Mouse (Mus musculus) midbrain, embryonic 12.5 days (tissue): ENCODE measurements around the gene Rmi2. TPM values are rescaled to one million over a fixed set of nuclear protein-coding genes. Genes with fewer than 3 reads are reported as not detected.
A peak's percentile ranks its signal among the peaks of the same experiment; 100 is the strongest.

Experiments used
- ATAC-seq: fragments of 200-750 bp; cut with Nextera tagmentation; 2 replicates; pipeline ENCODE4 v1.8.0; 2017; ENCODE audit warnings: low read depth, moderate TSS enrichment, moderate library complexity; ENCODE audit not compliant: low FRiP score
- H3K27ac ChIP-seq: fragments of 300-500 bp; sonication (generic); replicated peaks from 2 replicates; pipeline ENCODE4 v1.5.1; 2016; ENCODE audit warnings: mild to moderate bottlenecking
- H3K27me3 ChIP-seq: fragments of 300-500 bp; sonication (generic); 2 replicates; pipeline ENCODE4 v1.6.1; 2016; ENCODE audit warnings: mild to moderate bottlenecking
- H3K36me3 ChIP-seq: fragments of 300-500 bp; sonication (generic); 2 replicates; pipeline ENCODE4 v1.6.1; 2016
- H3K4me1 ChIP-seq: fragments of 300-500 bp; sonication (generic); 2 replicates; pipeline ENCODE4 v1.6.1; 2016
- H3K4me2 ChIP-seq: fragments of 300-500 bp; sonication (generic); replicated peaks from 2 replicates; pipeline ENCODE4 v1.6.1; 2016; ENCODE audit warnings: mild to moderate bottlenecking, moderate library complexity
- H3K4me3 ChIP-seq: fragments of 300-500 bp; sonication (generic); 2 replicates; pipeline ENCODE4 v1.5.1; 2016; ENCODE audit warnings: mild to moderate bottlenecking
- H3K9ac ChIP-seq: fragments of 300-500 bp; sonication (generic); replicated peaks from 2 replicates; pipeline ENCODE4 v1.6.1; 2016; ENCODE audit warnings: mild to moderate bottlenecking, moderate library complexity
- H3K9me3 ChIP-seq: fragments of 300-500 bp; sonication (generic); 2 replicates; pipeline ENCODE4 v1.6.1; 2016; ENCODE audit warnings: mild to moderate bottlenecking
- WGBS: fragments of 180-500 bp; shearing (Covaris S2); methylation state at CpG from one replicate; pipeline ENCODE4 v1.1.7; 2016; 5-methylcytosine and 5-hydroxymethylcytosine counted together
- polyA plus RNA-seq: library from polyadenylated mRNA; unstranded; fragments of >200 nt; fragmentation: Nextera tagmentation; extraction: Ambion mirVana; gene quantifications from 2 replicates; pipeline ENCODE4 v1.2.1, GENCODE M21; 2016

Rmi2 gene
- polyA plus RNA-seq, 1 experiment from 2014 or later: 3.5 TPM

DNA sequence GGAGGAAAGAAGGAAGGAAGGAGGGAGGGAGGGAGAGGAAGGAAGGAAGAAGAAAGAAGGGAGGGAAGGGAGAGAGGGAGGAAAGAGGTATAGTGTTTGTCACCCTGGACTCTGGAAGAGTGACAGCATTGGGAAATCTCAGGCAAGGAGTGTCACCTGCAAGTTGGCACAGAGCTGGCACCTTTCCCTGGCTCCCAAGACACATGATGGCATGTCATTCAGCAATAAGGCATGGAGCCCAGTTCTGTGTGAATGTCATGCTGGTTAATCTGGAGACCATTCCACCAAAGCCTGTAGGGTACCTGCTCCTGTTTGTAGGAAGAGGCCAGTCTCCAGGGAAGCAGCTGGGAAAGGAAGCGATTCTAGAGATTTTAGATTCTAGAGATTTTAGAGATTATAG, 24.5 kb upstream of the Rmi2 start:
- Histone ChIP-seq H3K27ac (no peak overlapping the region), H3K36me3 (no peaks in the 10 kb centered on the region), H3K27me3 (no peaks in the 10 kb centered on the region), H3K9me3 (no peaks in the 10 kb centered on the region), H3K4me1 (no peaks in the 10 kb centered on the region), H3K4me3 (no peak overlapping the region), H3K9ac (no peak overlapping the region), H3K4me2 (no peak overlapping the region)
- WGBS: 92% methylated on average over 1 of the region's 1 CpGs
- no peak for ATAC-seq

DNA sequence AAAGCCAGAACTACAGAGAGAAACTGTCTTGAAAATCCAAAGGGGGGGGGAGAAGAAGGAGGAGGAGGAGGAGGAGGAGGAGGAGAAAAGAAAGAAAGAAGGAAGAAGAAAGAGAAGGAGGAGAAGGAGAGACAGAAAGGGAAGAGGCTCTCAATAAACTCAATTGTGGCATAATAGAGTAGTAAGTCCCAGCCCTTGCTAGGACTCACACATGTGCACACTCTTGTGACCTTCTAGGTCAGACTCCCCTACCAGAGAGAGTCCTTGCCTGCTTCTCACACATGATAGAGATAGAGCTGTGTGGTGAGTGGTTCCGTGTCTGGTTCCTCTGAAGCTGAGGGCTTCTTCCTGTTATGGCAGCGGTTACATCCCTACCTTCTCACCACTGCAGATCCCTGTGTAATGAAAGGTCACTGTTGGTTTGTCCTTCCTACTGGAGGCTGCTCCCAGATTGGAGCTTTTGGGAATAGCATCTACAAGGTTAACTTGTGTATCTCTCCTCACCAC, 21.9 kb upstream of the Rmi2 start, which contains the start of gene Gm11172:
TSS of gene Gm11172 (plus strand) at position 51 of the 507 bp plus-strand sequence.
- Histone ChIP-seq H3K4me1 (no peaks in the 10 kb centered on the region), H3K9me3 (no peaks in the 10 kb centered on the region), H3K36me3 (no peaks in the 10 kb centered on the region), H3K27ac (no peak within 1 kb of the TSS), H3K4me3 (no peak within 1 kb of the TSS), H3K9ac (no peak within 1 kb of the TSS), H3K27me3 (no peaks in the 10 kb centered on the region), H3K4me2 (no peak within 1 kb of the TSS)
- 100% methylated on average over 2 of the region's 2 CpGs for WGBS
- ATAC-seq: no peak

DNA sequence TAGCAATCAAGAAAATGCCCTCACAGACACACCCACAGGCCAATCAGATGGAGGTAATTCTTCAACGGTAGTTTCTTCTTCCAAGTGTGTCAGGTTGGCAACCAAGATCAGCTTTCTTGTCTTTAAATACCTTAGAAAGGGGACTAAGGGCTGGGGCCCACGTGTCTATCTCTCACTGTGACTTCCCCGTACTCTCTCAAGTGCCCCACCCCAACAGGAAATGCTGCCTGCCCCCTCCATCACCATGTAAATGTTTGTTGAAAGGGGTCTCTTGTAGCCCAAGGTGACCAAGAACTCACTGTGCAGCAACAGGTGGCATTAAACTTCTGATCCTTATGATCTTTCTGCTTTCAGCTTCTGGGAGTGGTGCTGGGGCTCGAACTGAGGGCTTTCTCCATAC, 21.1 kb upstream of the Rmi2 start:
- no peaks in the 10 kb centered on the region for H3K9me3 ChIP-seq
- H3K27ac ChIP-seq: no peak overlapping the region
- no peaks in the 10 kb centered on the region for H3K4me1 ChIP-seq
- 78% methylated on average over 4 of the region's 4 CpGs for WGBS
- no peaks in the 10 kb centered on the region for H3K27me3 ChIP-seq
- no peak overlapping the region for H3K9ac ChIP-seq
- no peak for ATAC-seq
- H3K4me3 ChIP-seq: no peak overlapping the region
- no peak overlapping the region for H3K4me2 ChIP-seq
- no peaks in the 10 kb centered on the region for H3K36me3 ChIP-seq

DNA sequence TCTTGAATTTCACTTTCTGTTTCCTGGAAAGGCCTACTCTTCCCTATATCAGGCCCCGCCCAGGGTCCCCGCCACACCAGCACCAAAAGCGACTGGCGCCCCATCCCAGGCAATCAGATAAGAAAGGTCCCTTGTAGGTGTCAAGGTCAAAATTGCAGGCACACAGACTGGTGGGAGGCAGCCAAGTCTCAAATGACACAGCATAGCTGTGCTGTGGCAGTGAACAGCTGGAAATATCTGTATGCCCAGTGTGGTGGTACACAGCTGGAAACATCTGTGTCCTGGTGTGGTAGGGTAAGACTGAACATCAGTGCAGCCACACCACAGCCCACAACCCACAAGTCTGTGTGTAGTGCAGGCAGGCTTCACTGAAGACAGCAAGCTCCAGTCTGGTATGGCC, 20.0 kb upstream of the Rmi2 start:
- H3K27ac ChIP-seq: no peak overlapping the region
- 92% methylated on average over 4 of the region's 4 CpGs for WGBS
- no peaks in the 10 kb centered on the region for H3K4me1 ChIP-seq
- H3K9me3 ChIP-seq: no peaks in the 10 kb centered on the region
- no peak overlapping the region for H3K4me2 ChIP-seq
- H3K27me3 ChIP-seq: no peaks in the 10 kb centered on the region
- no peak overlapping the region for H3K4me3 ChIP-seq
- no peak for ATAC-seq
- no peak overlapping the region for H3K9ac ChIP-seq
- H3K36me3 ChIP-seq: no peaks in the 10 kb centered on the region

DNA sequence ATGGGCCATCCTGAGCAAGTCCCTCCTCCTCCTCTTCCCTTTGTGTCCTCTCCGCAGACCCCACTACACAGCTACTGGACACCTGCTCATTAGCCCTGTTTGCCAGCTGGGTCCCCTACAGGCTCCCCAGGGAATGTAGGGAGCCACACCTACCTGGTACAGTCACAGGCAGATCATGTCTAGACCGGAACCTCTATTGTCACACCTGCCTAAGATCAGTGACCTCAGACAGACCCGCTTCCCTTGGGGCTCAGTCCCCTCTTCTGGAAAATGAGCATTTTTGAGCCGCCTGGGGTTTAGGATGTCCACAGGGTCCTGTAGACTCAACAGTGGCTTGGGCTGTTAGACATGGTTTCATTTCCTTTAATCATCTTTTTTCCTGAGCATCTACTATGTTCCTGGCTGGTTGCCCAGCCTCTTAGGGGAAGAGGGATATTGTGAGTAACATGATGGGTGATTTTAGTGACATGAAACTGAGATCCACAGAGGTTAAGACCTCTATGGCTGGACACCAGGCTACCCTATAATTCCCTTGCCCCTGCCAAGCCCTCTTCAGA, 16.2 kb upstream of the Rmi2 start:
- no peak overlapping the region for H3K4me3 ChIP-seq
- no peak overlapping the region for H3K9ac ChIP-seq
- H3K4me1 ChIP-seq: no peaks in the 10 kb centered on the region
- WGBS: 83% methylated on average over 4 of the region's 4 CpGs
- no peak for ATAC-seq
- H3K9me3 ChIP-seq: no peaks in the 10 kb centered on the region
- H3K27ac ChIP-seq: no peak overlapping the region
- H3K27me3 ChIP-seq: no peaks in the 10 kb centered on the region
- H3K4me2 ChIP-seq: no peak overlapping the region
- no peaks in the 10 kb centered on the region for H3K36me3 ChIP-seq

DNA sequence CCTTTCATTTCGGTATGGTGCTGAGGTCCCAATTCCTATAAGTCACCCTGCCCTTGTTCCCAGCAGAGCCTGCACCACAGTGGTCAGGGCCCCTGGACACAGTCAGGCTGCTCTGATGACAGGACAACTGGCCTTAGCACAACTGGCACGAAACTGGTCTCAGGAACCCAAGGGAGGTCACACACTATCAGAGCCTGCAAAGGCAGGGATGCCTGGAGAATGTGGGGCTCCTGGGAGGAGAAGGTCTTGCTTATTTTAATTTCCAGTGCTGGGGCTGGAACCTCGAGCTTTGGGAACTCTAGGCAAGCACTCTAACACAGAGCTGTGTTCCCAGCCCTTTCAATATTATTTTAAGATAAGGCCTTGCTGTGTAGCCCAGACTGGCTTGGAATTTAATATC, 14.9 kb upstream of the Rmi2 start:
- no peaks in the 10 kb centered on the region for H3K36me3 ChIP-seq
- 72% methylated on average over 3 of the region's 3 CpGs for WGBS
- no peaks in the 10 kb centered on the region for H3K4me1 ChIP-seq
- no peaks in the 10 kb centered on the region for H3K9me3 ChIP-seq
- no peaks in the 10 kb centered on the region for H3K27me3 ChIP-seq
- ATAC-seq: no peak
- no peak overlapping the region for H3K4me2 ChIP-seq
- H3K4me3 ChIP-seq: no peak overlapping the region
- no peak overlapping the region for H3K9ac ChIP-seq
- no peak overlapping the region for H3K27ac ChIP-seq

DNA sequence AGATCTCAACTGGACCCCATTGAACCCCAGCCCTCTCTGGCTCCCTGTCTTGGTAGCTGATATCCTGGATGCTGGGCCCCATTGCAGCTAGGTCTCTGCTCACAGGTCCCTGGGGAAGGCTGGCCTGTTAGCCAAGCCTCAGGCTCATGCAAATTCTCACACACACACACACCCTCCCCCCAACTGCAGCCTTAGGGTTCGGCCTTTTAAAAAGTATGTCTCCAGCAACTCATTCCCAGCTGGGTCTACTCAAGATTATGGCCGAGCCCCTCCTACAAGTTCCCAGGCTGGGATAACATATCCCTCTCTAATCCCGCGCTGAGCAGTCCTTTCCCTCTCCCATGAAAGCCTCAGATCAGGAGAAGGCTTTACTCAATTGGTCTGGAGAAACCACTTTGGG, 13.5 kb upstream of the Rmi2 start:
- Histone ChIP-seq H3K27me3 (no peaks in the 10 kb centered on the region), H3K36me3 (no peaks in the 10 kb centered on the region), H3K27ac (no peak overlapping the region), H3K4me2 (no peak overlapping the region), H3K4me3 (no peak overlapping the region), H3K9me3 (no peaks in the 10 kb centered on the region), H3K9ac (no peak overlapping the region), H3K4me1 (no peaks in the 10 kb centered on the region)
- 66% methylated on average over 4 of the region's 4 CpGs for WGBS
- ATAC-seq: no peak

DNA sequence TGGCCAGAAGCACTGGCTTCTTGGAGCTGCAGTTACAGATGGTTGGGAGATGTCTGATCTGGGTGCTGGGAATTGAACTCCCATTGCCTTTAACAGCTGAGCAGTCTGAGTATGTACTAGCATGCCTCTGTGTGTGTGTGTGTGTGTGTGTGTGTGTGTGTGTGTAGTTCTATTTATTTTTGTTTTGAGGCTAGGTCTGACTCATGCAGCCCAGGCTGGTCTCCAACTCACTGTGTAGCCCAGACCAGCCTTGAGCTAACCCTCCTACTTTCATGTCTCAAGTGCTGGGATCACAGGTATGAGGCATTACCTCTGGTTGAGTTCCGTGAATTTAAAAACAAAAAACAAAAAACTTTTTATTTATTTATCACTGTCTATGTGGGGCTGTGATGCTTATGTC, 10.3 kb upstream of the Rmi2 start:
- H3K27ac ChIP-seq: no peak overlapping the region
- ATAC-seq: no peak
- WGBS: 81% methylated on average over 1 of the region's 1 CpGs

DNA sequence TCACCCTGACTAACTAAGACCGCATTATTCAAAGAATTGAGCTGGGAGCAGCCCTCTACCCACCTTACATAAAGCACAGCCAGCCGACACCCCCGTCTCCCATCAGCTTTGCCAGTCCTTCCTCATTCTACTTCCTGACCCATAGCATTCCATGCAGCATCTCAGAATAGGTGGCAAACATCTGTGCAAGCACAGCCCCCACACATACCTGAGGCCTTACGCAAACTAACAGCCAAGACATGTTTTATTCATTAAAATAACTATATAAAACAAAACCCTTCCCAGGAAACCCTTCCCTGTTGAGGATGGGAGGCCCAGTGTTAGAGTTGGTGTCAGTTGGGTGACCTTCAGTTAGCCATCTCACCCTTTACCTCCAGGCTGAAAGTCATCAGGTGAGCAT, 9.0 kb upstream of the Rmi2 start:
- ATAC-seq: no peak
- Histone ChIP-seq H3K4me1 (no peaks in the 10 kb centered on the region), H3K27ac (no peak overlapping the region)

More for the DNA sequence above, 10.3 kb upstream of the Rmi2 start:
- Histone ChIP-seq H3K27me3 (no peaks in the 10 kb centered on the region), H3K9me3 (no peaks in the 10 kb centered on the region), H3K4me2 (no peak overlapping the region), H3K36me3 (no peaks in the 10 kb centered on the region), H3K4me1 (no peaks in the 10 kb centered on the region), H3K9ac (no peak overlapping the region), H3K4me3 (no peak overlapping the region)

DNA sequence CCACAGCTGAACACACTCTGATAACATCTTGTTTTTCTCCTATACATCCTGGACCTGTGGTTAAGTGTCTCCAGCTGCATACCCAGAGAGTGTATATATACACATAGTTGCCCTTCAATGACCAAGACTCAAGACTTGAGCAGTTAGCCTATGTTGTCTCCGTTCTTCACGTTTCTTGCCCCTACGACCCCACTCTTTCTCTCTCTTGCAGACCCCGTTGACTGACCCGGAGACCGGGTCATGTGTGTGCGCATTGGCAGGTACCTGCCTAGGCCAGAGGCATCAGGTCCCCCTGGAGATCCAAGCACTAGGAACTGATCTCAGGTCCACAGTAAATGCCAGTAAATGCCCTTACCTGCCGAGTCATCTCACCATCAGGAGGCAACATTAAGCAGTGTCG, 7.6 kb upstream of the Rmi2 start:
- Histone ChIP-seq H3K27me3 (no peaks in the 10 kb centered on the region), H3K9ac (no peak overlapping the region), H3K4me2 (no peak overlapping the region), H3K36me3 (no peaks in the 10 kb centered on the region), H3K9me3 (no peaks in the 10 kb centered on the region), H3K27ac (no peak overlapping the region), H3K4me1 (no peaks in the 10 kb centered on the region), H3K4me3 (no peak overlapping the region)
- WGBS: 92% methylated on average over 9 of the region's 9 CpGs
- ATAC-seq: no peak

More for the DNA sequence above, 9.0 kb upstream of the Rmi2 start:
- Histone ChIP-seq H3K9me3 (no peaks in the 10 kb centered on the region), H3K9ac (no peak overlapping the region), H3K4me3 (no peak overlapping the region), H3K4me2 (no peak overlapping the region), H3K27me3 (no peaks in the 10 kb centered on the region), H3K36me3 (no peaks in the 10 kb centered on the region)
- 97% methylated on average over 4 of the region's 4 CpGs for WGBS

DNA sequence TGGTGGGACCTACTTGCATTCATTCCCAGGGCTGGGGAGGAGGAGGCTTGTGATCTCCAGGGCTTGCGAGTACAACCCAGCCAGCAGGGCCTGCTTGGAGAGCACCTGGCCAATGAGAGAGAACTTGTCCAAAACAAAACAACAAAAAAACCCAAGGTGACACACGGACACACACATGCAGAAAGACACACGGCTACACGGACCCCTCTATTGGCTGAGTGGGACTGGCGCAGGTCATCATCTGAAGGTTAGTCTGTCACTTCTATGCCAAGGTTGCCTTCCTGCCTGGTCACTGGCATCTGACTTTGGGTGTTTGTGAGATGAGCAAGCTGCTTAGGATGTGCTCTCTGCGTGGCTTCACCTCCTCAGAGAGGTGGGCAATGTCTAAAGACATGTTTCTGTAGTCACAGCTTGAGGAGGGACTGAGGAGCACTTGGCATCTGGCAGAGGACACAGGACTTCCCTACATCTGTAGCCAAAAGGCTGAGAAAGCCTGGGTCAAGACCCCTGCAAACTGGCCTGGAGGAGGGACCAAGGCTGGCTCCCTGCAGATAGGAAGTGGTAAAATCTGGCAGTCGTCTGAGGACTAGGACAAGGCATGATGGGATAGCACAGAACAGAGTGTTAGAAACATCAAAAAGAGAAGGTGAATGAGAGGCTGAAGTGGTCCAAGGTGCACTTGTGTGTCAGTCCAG, 6.9 kb upstream of the Rmi2 start:
- no peaks in the 10 kb centered on the region for H3K27me3 ChIP-seq
- no peak overlapping the region for H3K9ac ChIP-seq
- H3K4me3 ChIP-seq: no peak overlapping the region
- H3K36me3 ChIP-seq: no peaks in the 10 kb centered on the region
- 82% methylated on average over 7 of the region's 7 CpGs for WGBS
- H3K27ac ChIP-seq: no peak overlapping the region
- no peaks in the 10 kb centered on the region for H3K9me3 ChIP-seq
- no peaks in the 10 kb centered on the region for H3K4me1 ChIP-seq
- ATAC-seq: no peak
- H3K4me2 ChIP-seq: no peak overlapping the region

DNA sequence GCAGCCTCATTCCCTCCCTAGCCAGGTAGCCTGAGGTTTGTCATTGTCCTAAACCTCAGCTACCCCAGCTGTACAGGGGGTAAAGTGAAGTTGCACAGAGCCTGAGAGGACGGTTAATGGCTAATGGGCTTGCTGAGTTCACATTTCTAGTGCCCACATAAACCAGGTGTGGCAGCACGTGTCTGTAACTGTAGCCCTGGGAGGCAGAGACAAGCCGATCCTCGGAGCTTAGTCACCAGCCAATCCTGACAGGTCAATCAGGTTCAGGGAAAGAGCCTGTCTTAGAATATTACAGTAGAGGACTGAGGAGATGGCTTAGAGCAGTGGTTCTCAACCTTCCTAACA, 6.4 kb upstream of the Rmi2 start:
- H3K4me2 ChIP-seq: no peak overlapping the region
- H3K9ac ChIP-seq: no peak overlapping the region
- no peak for ATAC-seq
- 83% methylated on average over 4 of the region's 4 CpGs for WGBS
- no peak overlapping the region for H3K27ac ChIP-seq
- H3K36me3 ChIP-seq: no peaks in the 10 kb centered on the region
- no peak overlapping the region for H3K4me3 ChIP-seq
- no peaks in the 10 kb centered on the region for H3K27me3 ChIP-seq
- H3K9me3 ChIP-seq: no peaks in the 10 kb centered on the region
- H3K4me1 ChIP-seq: no peaks in the 10 kb centered on the region

DNA sequence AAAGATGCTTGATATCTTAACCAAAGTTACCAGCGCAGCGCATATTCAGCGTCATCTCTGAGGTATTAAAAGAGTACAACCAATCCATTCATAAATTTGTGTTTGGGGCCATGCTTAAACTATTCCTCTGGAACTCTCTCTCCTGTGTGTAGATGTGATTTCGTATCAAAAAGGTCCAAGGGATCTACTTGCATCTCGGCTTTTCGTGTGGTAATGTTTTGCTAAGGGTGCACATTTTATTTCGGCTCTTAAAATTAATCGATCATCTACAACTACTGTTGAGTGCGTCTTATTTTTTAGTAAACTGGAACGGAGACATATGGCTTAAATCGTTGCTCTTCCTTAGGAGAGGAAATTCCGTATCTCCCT, 333 bp upstream of the Rmi2 start:
- peak overlapping the region; percentile 95 for H3K4me2 ChIP-seq
- H3K27me3 ChIP-seq: peaks cover 6% of the 10 kb centered on the region
- peak overlapping the region; percentile 82 for H3K4me3 ChIP-seq
- 0 out of 2 replicates have a peak, but pooled peaks have one; percentile 2 for ATAC-seq
- H3K9me3 ChIP-seq: no peaks in the 10 kb centered on the region
- WGBS: 9% methylated on average over 12 of the region's 12 CpGs
- H3K27ac ChIP-seq: no peak overlapping the region
- H3K9ac ChIP-seq: peak overlapping the region; percentile 70; the same call in 1 of the 2 replicates
- peaks cover 30% of the 10 kb centered on the region for H3K4me1 ChIP-seq
- H3K36me3 ChIP-seq: no peaks in the 10 kb centered on the region
